Comparison of ENCODE assay signal across 19 mouse cellular contexts in the genomic region with DNA sequence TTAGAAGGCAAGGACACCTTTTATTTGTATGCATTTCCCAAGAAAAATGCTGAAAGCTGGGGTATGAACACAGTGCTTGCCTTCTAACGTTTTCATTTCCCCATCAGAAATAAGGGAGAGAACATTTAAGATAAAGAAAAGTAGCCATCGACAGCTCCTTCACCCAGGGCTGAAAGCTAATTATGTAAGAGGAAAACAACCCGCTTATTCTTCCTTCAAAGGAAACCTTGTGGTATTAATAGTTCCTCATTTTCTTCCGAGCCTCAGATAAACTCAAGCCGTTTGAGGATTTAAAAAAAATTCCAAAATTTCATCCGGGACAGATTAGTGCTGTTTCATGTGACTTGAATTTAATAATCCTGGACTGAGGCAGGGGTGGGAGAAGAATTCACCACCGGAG.
DNase-seq lines count a peak whose midpoint lies in the region; ATAC-seq and TF ChIP-seq lines count a peak whose summit lies in the region.
"Had no signal": no experiment of that assay in that cellular context is flagged by ENCODE, and none has a peak within 500 bp of the region (broad histone marks: within the 10 kb centered on the region; RNA-seq: fewer than 3 reads in every experiment).

No protein-coding gene starts in this region.

- DNase-seq in layer of hippocampus, adult 2 months (ENCODE audit: low spot score in 2 of 2) = no peak
- no peak for DNase-seq in layer of hippocampus, postnatal 14 days (ENCODE audit: low spot score in 2 of 2)
- no peak for DNase-seq in thymus, postnatal 36 days
- DNase-seq in thymus, postnatal 14 days = no peak
- DNase-seq: adrenal gland, postnatal 10 days; cerebellum, adult 11-12 months; cerebellum, adult 9-10 months; cerebellum, postnatal 25 days; gastrocnemius, postnatal 14 days; heart, postnatal 10 days; heart, postnatal 4 days had no signal

- ATAC-seq in granulocyte monocyte progenitor cell, adult 5-6 weeks (replicated peaks; ENCODE audit: poor library complexity, severe bottlenecking) = peak; percentile 76
- peak; percentile 62 for ATAC-seq in megakaryocyte, adult 5-6 weeks (ENCODE audit: poor library complexity, severe bottlenecking)
- no peak for ATAC-seq in megakaryocyte-erythroid progenitor cell, adult 5-6 weeks (replicated peaks; ENCODE audit: low FRiP score, low TSS enrichment, poor library complexity, severe bottlenecking)
- ATAC-seq: forebrain, embryonic 16.5 days; hindbrain, postnatal 0 days had no signal

- H3K27ac ChIP-seq in layer of hippocampus, adult 2 months = peak overlapping the region; percentile 92
- H3K27ac ChIP-seq: embryonic facial prominence, embryonic 13.5 days; forebrain, embryonic 12.5 days; hindbrain, embryonic 13.5 days; hindbrain, postnatal 0 days had no signal

- no peak overlapping the region for H3K4me3 ChIP-seq in layer of hippocampus, adult 2 months
- H3K4me3 ChIP-seq: embryonic facial prominence, embryonic 13.5 days; forebrain, embryonic 12.5 days; hindbrain, embryonic 13.5 days had no signal

- TF ChIP-seq CTCF in layer of hippocampus, adult 2 months (conservative IDR thresholded peaks at IDR 0.05) = no peak
